Mouse (Mus musculus) erythroblast, embryonic 14.5 days (primary cell): Measurements from ENCODE around the gene Dync1i2.

ENCODE experiments used
- GATA1 ChIP-seq: IDR thresholded peaks from 2 replicates; pipeline ENCODE4 v1.6.1; 2012; ENCODE audit warnings: low read length, inconsistent platforms, mixed read lengths
- TAL1 ChIP-seq: IDR thresholded peaks from 3 replicates; pipeline ENCODE4 v1.6.1; 2012; ENCODE audit warnings: low read length, inconsistent platforms, mixed read lengths

DNA sequence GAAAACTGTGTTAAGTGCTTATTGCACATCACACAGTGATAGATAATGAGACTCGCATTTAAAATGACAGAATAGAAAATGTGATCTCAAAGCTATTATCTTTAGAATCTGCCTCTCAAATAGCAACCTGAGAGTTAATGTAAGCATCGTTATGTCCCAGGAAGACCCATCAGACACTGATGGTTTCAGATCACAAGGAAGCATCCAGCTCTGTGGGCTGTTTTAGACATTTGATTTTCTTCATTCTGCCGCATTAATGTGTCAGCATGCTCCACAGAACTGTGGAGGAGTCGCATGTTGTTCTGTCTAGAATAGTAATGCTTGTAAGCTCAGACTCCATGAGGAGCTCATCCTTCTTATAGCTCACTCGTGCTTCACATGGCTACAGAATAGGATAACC, 34.6 kb downstream of the Dync1i2 start:
- TF ChIP-seq GATA1 = no peak
- no peak for TF ChIP-seq TAL1
